Mouse (Mus musculus) limb, embryonic 13.5 days (tissue): Measurements from ENCODE around the gene Mettl25. TPM values are rescaled to one million over a fixed set of nuclear protein-coding genes. Genes with fewer than 3 reads are reported as not detected.

Experiments
- ATAC-seq: fragments of 200-750 bp; cut with Nextera tagmentation; 2 replicates; pipeline ENCODE4 v1.8.0; 2017; ENCODE audit warnings: low read depth, moderate number of reproducible peaks, moderate TSS enrichment; ENCODE audit not compliant: low FRiP score
- H3K27ac ChIP-seq: fragments of 300-500 bp; sonication (generic); 2 replicates; pipeline ENCODE4 v1.5.1; 2015; ENCODE audit warnings: inconsistent platforms, mild to moderate bottlenecking, moderate library complexity
- H3K27me3 ChIP-seq: fragments of 300-500 bp; sonication (generic); 2 replicates; pipeline ENCODE4 v1.6.1; 2015; ENCODE audit warnings: mild to moderate bottlenecking, inconsistent platforms
- H3K36me3 ChIP-seq: fragments of 300-500 bp; sonication (generic); 2 replicates; pipeline ENCODE4 v1.6.1; 2015; ENCODE audit warnings: inconsistent platforms, mild to moderate bottlenecking, moderate library complexity
- H3K4me1 ChIP-seq: fragments of 300-500 bp; sonication (generic); 2 replicates; pipeline ENCODE4 v1.6.1; 2015; ENCODE audit warnings: inconsistent platforms
- H3K4me2 ChIP-seq: fragments of 300-500 bp; sonication (generic); replicated peaks from 2 replicates; pipeline ENCODE4 v1.6.1; 2015; ENCODE audit warnings: inconsistent platforms, mild to moderate bottlenecking, moderate library complexity
- H3K4me3 ChIP-seq: fragments of 300-500 bp; sonication (generic); 2 replicates; pipeline ENCODE4 v1.5.1; 2015; ENCODE audit warnings: moderate library complexity, mild to moderate bottlenecking, inconsistent platforms
- H3K9ac ChIP-seq: fragments of 300-500 bp; sonication (generic); 2 replicates; pipeline ENCODE4 v1.6.1; 2015; ENCODE audit warnings: mild to moderate bottlenecking, inconsistent platforms
- H3K9me3 ChIP-seq: fragments of 300-500 bp; sonication (generic); 2 replicates; pipeline ENCODE4 v1.6.1; 2016; ENCODE audit warnings: inconsistent platforms
- WGBS: fragments of 180-500 bp; shearing (Covaris S2); methylation state at CpG from one replicate; pipeline ENCODE4 v1.1.7; 2015; 5-methylcytosine and 5-hydroxymethylcytosine counted together
- polyA plus RNA-seq: library from polyadenylated mRNA; unstranded; fragments of >200 nt; fragmentation: Nextera tagmentation; extraction: Ambion mirVana; gene quantifications from 2 replicates; pipeline ENCODE4 v1.2.1, GENCODE M21; 2015

The Mettl25 gene
- polyA plus RNA-seq = 13.6 and 13.8 TPM in 2 replicates

DNA sequence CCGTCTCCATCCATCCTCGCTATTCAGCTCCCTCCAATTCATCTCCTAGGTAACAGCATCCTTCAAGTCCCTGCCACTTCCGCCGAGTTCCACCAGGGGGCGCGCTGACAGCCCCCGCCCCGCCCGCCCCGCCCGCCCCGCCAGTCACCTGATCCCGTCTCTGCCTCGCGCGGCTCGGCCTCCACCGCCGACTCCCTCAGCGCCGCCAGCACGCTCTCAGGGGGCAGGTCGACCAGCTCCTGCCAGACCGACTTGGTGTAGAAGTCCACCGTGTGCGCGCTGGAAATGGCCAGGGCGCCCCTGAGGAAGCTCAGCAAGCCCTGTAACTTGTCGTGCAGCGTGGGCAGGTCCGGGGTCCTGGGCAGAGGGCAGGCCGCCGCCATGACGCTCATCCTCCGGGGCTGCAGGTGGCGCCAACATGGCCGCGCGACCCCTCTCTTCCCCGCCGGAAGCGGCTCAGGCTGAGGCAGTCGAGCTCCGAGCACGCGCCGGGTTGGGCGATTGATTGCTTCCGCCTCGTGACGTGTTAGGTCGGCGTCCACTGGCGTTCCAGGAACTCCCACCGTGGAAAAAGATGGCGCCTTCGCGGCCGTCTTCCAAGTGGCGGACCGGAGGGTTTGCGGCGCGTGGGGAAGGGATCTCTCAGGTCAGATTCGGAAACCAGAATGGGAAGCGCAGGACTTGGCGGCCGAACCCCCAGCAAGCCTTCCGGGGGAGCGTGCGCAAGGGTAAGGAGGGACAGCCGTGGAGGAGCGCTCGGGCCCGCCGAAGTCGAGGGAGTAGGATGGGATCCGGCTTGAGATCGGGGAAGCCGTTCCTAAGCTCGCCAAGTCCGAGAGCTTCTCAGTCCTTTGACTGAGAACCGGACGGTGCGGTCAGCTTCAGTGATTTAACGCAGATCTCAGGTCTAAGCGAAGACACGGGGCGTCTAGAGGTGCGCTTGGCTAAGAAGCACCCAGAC is at the start of gene Mettl25, which contains the start of gene Ccdc59:
Mettl25 (minus strand) TSS at position 453 of the 961 bp plus-strand sequence.
Ccdc59 (plus strand) TSS at position 140 of the 961 bp plus-strand sequence.
- Histone ChIP-seq H3K27me3 (no peaks in the 10 kb centered on the region), H3K9me3 (no peaks in the 10 kb centered on the region), H3K36me3 (peaks cover 31% of the 10 kb centered on the region), H3K9ac (peak within 1 kb of the TSS; percentile 86), H3K27ac (peak within 1 kb of the TSS; percentile 93), H3K4me1 (peaks cover 11% of the 10 kb centered on the region), H3K4me2 (peak within 1 kb of the TSS; percentile 78), H3K4me3 (peak within 1 kb of the TSS; percentile 81)
- WGBS = under 1% methylated on average over 88 of the region's 90 CpGs
- ATAC-seq = peak; percentile 98

DNA sequence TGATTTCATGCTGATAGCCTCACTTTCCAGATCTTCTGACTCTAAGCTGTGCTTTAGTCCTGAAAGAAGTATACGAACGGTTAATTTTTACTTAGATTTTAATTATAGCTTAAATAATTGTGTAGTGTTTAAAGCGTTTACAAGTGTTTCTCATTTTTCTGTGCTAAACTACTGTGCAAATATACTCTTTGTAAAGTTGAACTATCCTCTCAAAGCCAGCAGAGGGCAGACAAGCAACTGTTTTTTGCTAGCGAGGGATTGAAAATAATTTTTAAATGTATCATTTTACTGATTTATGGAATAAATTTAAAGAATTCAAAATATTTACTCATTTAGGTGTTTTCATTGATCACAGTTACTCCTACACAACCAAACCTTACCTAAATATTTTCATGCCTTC is 26.1 kb upstream of the Mettl25 start:
- WGBS = 32% methylated on average over 4 of the region's 4 CpGs
- Histone ChIP-seq H3K27me3 (no peaks in the 10 kb centered on the region), H3K9me3 (no peaks in the 10 kb centered on the region), H3K4me2 (no peak overlapping the region), H3K9ac (no peak overlapping the region), H3K4me1 (no peaks in the 10 kb centered on the region), H3K27ac (no peak overlapping the region), H3K4me3 (no peak overlapping the region), H3K36me3 (no peaks in the 10 kb centered on the region)
- ATAC-seq = no peak

DNA sequence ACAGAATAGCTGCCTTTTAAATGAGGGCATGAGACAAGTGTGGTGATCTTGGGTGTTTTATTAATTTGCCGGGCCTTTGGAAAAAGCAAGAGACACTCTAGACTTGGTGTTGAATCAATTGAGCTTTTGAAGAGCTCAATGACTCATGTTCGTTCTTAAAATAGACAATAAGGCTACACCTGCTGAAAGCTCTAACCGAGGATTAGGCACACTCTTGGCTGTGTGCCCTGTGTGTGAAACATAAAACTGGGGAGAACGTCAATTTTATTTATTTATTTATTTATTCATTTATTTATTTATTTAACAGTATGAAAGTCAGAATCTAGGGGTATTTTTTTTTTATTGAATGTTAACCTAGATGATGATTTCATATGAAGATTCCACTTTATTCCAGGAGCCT is 10.0 kb upstream of the Mettl25 start:
- no peaks in the 10 kb centered on the region for H3K9me3 ChIP-seq

DNA sequence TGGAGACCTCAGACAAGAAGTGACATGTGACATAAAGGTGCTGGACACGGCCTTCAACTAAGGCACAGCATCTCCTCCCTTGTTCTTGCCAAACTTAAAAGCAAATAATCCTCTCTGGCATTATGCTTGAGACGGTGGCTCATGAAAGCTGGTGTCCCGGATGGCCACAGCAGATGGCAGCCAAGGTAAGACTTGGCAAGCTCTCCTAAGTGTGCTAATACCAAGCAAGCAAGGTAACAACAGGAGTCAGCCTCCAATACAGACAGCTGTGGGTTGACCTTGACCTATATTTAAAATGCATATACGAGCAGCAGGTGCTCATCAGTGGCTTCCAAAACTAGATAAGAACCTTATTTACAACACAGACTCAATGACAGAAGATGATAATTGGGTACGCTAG is 9.1 kb upstream of the Mettl25 start:
- no peak overlapping the region for H3K4me2 ChIP-seq
- WGBS = 89% methylated on average over 5 of the region's 5 CpGs
- no peak overlapping the region for H3K27ac ChIP-seq
- peaks cover 55% of the 10 kb centered on the region for H3K36me3 ChIP-seq
- H3K4me1 ChIP-seq = no peaks in the 10 kb centered on the region
- no peak overlapping the region for H3K9ac ChIP-seq
- no peak for ATAC-seq
- no peak overlapping the region for H3K4me3 ChIP-seq
- no peaks in the 10 kb centered on the region for H3K9me3 ChIP-seq
- H3K27me3 ChIP-seq = no peaks in the 10 kb centered on the region

More for the DNA sequence above, 10.0 kb upstream of the Mettl25 start:
- no peak overlapping the region for H3K27ac ChIP-seq
- no peaks in the 10 kb centered on the region for H3K4me1 ChIP-seq
- ATAC-seq = no peak
- 78% methylated on average over 4 of the region's 4 CpGs for WGBS
- no peaks in the 10 kb centered on the region for H3K27me3 ChIP-seq
- H3K4me3 ChIP-seq = no peak overlapping the region
- no peak overlapping the region for H3K9ac ChIP-seq
- H3K36me3 ChIP-seq = peaks cover 46% of the 10 kb centered on the region
- H3K4me2 ChIP-seq = no peak overlapping the region

DNA sequence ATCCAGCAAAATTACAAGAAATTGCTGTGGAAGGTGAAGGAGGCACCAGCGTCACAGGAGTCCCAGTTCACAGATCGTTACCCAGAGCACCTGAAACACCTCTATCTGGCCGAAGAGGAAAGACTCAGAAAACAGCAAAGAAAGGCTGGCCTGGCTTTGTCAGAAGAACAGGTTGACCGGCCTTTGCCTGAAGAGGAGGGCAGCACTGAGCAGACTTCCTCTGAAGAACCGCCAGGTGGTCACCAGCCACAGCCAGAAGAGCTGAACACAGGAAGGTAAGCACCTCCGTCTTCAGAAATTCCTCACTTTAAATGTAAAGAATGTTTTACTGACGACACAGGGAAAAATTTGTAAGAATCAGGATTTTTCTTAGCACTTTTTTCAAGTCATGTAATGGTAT is 1.4 kb upstream of the Mettl25 start:
- no peak overlapping the region for H3K27ac ChIP-seq
- H3K9me3 ChIP-seq = no peaks in the 10 kb centered on the region
- ATAC-seq = no peak
- H3K36me3 ChIP-seq = peaks cover 43% of the 10 kb centered on the region
- peak overlapping the region; percentile 81 for H3K4me3 ChIP-seq
- peaks cover 11% of the 10 kb centered on the region for H3K4me1 ChIP-seq
- H3K9ac ChIP-seq = no peak overlapping the region
- H3K27me3 ChIP-seq = no peaks in the 10 kb centered on the region
- peak overlapping the region; percentile 78 for H3K4me2 ChIP-seq
- 81% methylated on average over 7 of the region's 7 CpGs for WGBS

DNA sequence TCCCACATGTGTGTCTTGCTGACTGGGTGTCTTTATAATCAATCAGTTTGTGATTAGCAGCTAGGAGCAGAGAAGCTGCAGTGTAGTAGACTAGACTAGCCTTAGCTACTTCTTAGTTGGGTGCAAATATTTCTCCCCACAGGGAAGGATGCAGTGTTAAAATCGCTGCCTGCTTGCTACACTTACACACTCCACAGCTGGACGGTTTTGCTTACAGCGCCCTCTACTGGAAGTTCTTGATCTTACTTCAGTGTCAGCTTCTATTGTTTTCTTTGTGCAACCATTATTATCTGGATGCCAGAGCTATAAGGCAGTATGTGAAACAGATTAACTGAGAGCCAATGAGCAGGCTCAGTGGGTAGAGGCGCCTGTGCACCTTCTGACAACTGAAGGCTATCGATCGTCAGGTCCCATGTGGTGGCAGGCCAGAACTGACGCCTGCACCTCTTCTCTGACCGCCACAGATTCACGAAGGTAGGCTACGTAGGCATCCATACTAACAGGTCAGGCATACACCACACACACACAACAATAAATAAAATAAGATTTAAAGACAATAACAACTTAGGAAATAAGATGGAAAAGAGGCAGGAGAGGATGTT is 6.5 kb downstream of the Mettl25 start:
- Histone ChIP-seq H3K9me3 (no peaks in the 10 kb centered on the region), H3K36me3 (peaks cover 4% of the 10 kb centered on the region; the same call in 1 of the 2 replicates), H3K4me2 (no peak overlapping the region), H3K9ac (no peak overlapping the region), H3K4me1 (no peaks in the 10 kb centered on the region), H3K27ac (no peak overlapping the region), H3K4me3 (no peak overlapping the region), H3K27me3 (no peaks in the 10 kb centered on the region)
- peak; percentile 60; the same call in 1 of the 2 replicates for ATAC-seq
- 66% methylated on average over 10 of the region's 10 CpGs for WGBS

DNA sequence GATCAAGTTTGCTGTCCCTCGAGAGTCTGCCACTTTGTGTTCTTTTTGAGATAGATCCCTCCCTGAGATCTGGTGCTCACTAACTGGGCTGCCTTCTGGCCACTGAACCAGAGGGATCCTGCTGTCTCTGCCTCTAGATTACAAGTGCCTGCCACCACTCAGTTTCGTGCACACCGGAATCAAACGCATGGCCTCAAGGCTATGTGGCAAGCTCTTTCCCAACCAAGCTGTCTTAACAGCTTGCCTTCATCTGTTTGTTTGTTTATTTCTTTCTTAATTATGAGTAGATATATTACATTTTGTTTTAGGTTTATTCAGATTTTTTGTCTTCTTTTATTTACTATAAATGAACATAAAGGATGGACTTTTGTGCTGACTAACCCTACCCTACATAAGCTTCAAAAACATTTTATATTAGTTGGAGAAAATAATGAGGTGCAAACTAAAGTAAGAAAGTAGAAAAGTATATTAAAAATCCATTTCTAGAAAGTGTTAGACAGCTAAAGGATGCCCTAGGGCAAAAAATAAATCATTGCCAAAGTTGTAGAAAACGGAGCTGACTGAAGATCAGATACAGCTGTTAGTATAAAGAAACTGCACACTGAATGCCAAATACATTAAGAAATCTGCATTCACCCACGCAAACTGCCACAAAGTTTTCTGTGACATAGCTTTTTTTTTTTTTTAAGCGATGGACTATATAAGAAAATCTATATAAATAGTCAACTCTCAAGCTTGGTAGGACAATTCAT is 34.7 kb downstream of the Mettl25 start:
- Histone ChIP-seq H3K9ac (no peak overlapping the region), H3K4me1 (peaks cover 16% of the 10 kb centered on the region), H3K4me3 (no peak overlapping the region), H3K4me2 (no peak overlapping the region), H3K27ac (no peak overlapping the region), H3K9me3 (no peaks in the 10 kb centered on the region), H3K36me3 (no peaks in the 10 kb centered on the region), H3K27me3 (no peaks in the 10 kb centered on the region)
- WGBS = 44% methylated on average over 7 of the region's 7 CpGs
- no peak for ATAC-seq

DNA sequence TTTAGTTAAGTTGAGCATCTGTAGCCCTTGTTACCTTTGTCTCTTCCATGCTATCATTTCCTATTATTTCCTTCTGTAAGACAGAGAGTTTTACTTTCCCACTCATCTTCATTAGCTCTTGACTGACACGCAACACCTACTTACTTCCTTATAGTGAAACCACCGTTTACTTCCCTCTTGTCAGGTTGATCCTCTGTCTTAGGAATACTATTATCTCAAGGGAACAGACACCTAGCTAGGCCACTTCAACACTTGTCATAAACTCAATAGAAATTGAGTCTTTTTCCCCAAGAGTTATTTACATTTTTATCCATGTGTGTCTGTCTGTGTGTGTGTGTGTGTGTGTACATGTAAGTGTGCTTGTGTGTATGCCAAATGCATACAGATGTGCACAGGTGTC is 37.7 kb downstream of the Mettl25 start:
- 89% methylated on average over 2 of the region's 2 CpGs for WGBS
- H3K27me3 ChIP-seq = no peaks in the 10 kb centered on the region
- H3K4me2 ChIP-seq = no peak overlapping the region
- no peak for ATAC-seq
- H3K36me3 ChIP-seq = no peaks in the 10 kb centered on the region
- peaks cover 21% of the 10 kb centered on the region for H3K4me1 ChIP-seq
- H3K27ac ChIP-seq = no peak overlapping the region
- H3K4me3 ChIP-seq = no peak overlapping the region
- H3K9ac ChIP-seq = no peak overlapping the region
- no peaks in the 10 kb centered on the region for H3K9me3 ChIP-seq

DNA sequence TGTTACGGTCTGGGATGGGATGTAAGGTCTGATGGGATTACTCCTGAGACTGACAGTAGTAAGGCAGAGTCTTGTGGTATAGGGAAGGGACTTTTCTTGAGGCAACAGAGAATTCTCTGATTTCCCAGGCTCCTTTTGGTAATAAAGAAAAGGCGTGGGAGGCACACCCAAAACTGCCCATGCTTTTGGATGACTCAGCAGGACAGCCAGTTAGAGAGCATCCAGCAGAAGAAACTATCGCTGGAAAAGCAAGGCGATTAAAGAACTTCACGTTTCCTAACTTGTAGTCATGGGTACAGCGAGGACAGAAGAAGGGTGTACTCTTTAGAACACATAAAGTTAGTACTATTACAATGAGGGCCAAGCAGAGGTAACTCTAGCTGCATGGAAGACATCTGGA is 39.0 kb downstream of the Mettl25 start:
- H3K4me3 ChIP-seq = no peak overlapping the region
- H3K9ac ChIP-seq = no peak overlapping the region
- H3K9me3 ChIP-seq = no peaks in the 10 kb centered on the region
- H3K4me1 ChIP-seq = peaks cover 16% of the 10 kb centered on the region
- H3K27ac ChIP-seq = no peak overlapping the region
- no peak for ATAC-seq
- no peaks in the 10 kb centered on the region for H3K36me3 ChIP-seq
- no peaks in the 10 kb centered on the region for H3K27me3 ChIP-seq
- H3K4me2 ChIP-seq = no peak overlapping the region
- WGBS = 86% methylated on average over 6 of the region's 6 CpGs

DNA sequence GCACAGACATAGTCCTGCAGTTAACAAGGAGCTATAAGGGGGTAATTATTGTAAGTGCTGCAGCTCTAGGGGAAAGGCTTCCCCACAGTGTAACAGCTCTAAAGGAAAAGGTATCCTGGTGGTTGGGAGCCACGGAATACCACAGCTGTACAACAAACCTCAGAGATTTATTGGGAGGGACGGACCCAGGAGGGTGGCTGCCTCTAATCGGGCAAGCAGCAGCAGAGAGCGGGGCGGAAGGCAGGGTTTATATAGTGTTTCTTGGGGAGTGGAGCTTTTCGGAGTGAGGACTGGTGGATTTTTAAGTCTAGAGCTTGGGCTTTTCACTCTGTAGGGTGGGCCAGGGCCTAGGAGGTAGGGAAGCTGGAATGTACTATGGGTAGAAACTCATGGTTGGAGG is 40.0 kb downstream of the Mettl25 start:
- Histone ChIP-seq H3K27ac (0 out of 2 replicates have a peak overlapping the region, but pooled peaks have one; percentile 28), H3K4me3 (no peak overlapping the region)
- peak; percentile 87 for ATAC-seq

DNA sequence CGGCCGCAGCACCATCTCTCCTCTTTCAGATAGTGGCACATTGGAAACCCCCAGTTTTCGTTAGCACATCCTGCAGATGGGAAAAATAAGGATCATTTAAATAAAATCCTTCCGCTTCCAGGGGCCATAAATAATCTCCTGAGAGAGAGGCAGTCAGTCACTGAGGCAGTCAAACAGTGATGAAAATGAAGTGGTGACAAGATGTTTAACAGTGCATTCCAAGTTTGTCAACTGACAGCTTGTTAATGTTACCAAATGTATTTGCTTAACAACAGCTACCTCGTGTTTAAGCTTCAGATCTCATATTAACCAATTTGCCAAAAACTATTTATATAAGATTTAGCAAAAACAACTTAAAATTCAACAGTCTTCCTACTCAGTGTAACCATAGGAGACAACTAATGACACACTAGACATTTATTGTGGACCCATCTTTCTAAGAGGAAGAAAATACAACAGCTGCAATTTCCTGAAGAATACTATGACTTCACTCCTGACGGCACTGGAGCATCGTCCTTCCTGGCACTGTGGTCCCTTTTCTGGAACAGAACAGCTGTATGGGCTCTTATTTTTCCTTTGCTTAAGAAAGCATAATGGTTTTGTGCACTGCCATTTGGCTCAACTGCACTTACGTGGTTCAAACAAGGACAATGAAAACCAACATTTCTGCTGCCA is 43.8 kb downstream of the Mettl25 start:
- no peaks in the 10 kb centered on the region for H3K27me3 ChIP-seq
- H3K4me3 ChIP-seq = no peak overlapping the region
- peaks cover 5% of the 10 kb centered on the region; the same call in 1 of the 2 replicates for H3K36me3 ChIP-seq
- peaks cover 13% of the 10 kb centered on the region for H3K4me1 ChIP-seq
- H3K9ac ChIP-seq = no peak overlapping the region
- WGBS = 53% methylated on average over 8 of the region's 8 CpGs
- no peak for ATAC-seq
- no peaks in the 10 kb centered on the region for H3K9me3 ChIP-seq
- H3K27ac ChIP-seq = no peak overlapping the region
- H3K4me2 ChIP-seq = no peak overlapping the region

More for the DNA sequence above, 40.0 kb downstream of the Mettl25 start:
- Histone ChIP-seq H3K4me2 (peak overlapping the region; percentile 36), H3K36me3 (no peaks in the 10 kb centered on the region), H3K27me3 (no peaks in the 10 kb centered on the region), H3K9me3 (no peaks in the 10 kb centered on the region), H3K9ac (no peak overlapping the region), H3K4me1 (peaks cover 8% of the 10 kb centered on the region)
- 7% methylated on average over 6 of the region's 6 CpGs for WGBS
